Mouse (Mus musculus) spleen, adult 2 months (tissue): Measurements from ENCODE around the gene Ferd3l.

Experiments
- CTCF ChIP-seq: fragments of 200-500 bp; IDR thresholded peaks from 2 replicates; pipeline ENCODE4 v1.5.1; 2011; ENCODE audit warnings: mild to moderate bottlenecking, inconsistent platforms; ENCODE audit not compliant: insufficient read depth, insufficient read length, insufficient replicate concordance; ENCODE audit errors: extremely low read depth
- POLR2A ChIP-seq: fragments of 200-500 bp; IDR thresholded peaks from 2 replicates; pipeline ENCODE4 v1.6.1; 2011; ENCODE audit warnings: low read depth, low read length, inconsistent platforms

DNA sequence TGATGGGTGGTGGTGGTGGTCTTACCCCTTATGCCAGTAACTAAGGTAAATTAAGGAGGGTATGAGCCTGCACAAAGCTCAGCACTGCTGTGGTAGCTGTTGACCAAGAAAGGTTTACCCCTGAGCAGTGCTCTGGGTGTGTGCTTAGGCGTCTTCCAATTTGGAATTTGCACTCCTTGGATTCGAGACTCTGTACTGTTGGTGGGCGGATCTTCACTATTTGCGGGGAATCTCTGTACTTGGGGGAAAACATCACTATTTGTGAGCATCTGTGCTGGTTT is 40.6 kb downstream of the Ferd3l start:
- TF ChIP-seq CTCF (no peak), POLR2A (no peak)
